Mouse (Mus musculus): ENCODE measurements around the gene Slc29a1. TPM values are rescaled to one million over a fixed set of nuclear protein-coding genes. Genes with fewer than 3 reads are reported as not detected.

Slc29a1 gene
- polyA plus RNA-seq, 1 experiment from 2014 or later = 103 TPM

GRCm38 (mm10) chr17:45565103-45565502, 34.3 kb downstream of the Slc29a1 start:
- Histone ChIP-seq H3K9ac (0 out of 2 replicates have a peak overlapping the region, but pooled peaks have one; percentile 97), H3K9me3 (no peaks in the 10 kb centered on the region), H3K27ac (no peak overlapping the region), H3K4me1 (peaks cover 33% of the 10 kb centered on the region), H3K4me2 (peak overlapping the region; percentile 83), H3K36me3 (peaks cover 45% of the 10 kb centered on the region), H3K27me3 (no peaks in the 10 kb centered on the region), H3K4me3 (peak overlapping the region; percentile 96)
- 90% methylated on average over 11 of the region's 11 CpGs for WGBS
- no peak for ATAC-seq (ENCODE audit: borderline replicate concordance, extremely low read depth, low FRiP score, low TSS enrichment)

GRCm38 (mm10) chr17:45564531-45565084, 34.8 kb downstream of the Slc29a1 start:
- Histone ChIP-seq H3K9ac (peak overlapping the region; percentile 97), H3K4me1 (peaks cover 28% of the 10 kb centered on the region), H3K4me3 (peak overlapping the region; percentile 96), H3K9me3 (no peaks in the 10 kb centered on the region), H3K27ac (peak overlapping the region; percentile 82), H3K36me3 (peaks cover 40% of the 10 kb centered on the region), H3K4me2 (peak overlapping the region; percentile 83), H3K27me3 (no peaks in the 10 kb centered on the region)
- no peak for ATAC-seq (ENCODE audit: borderline replicate concordance, extremely low read depth, low FRiP score, low TSS enrichment)
- 6% methylated on average over 18 of the region's 18 CpGs for WGBS

- Histone ChIP-seq H3K9me3 (no peaks in the 10 kb centered on the region), H3K4me3 (peak within 1 kb of the TSS; percentile 96), H3K36me3 (peaks cover 33% of the 10 kb centered on the region), H3K9ac (peak within 1 kb of the TSS; percentile 97), H3K4me2 (peak within 1 kb of the TSS; percentile 83), H3K4me1 (peaks cover 23% of the 10 kb centered on the region), H3K27ac (peak within 1 kb of the TSS; percentile 82), H3K27me3 (no peaks in the 10 kb centered on the region)
- 2% methylated on average over 61 of the region's 61 CpGs for WGBS
- ATAC-seq (ENCODE audit: borderline replicate concordance, extremely low read depth, low FRiP score, low TSS enrichment) = peak; percentile 89
These were observed 35.5 kb downstream of the Slc29a1 start, which contains the start of gene Slc35b2 for GRCm38 (mm10) chr17:45563655-45564530. TSS of gene Slc35b2 (plus strand) at chr17:45563874.

GRCm38 (mm10) chr17:45563216-45563615, 36.2 kb downstream of the Slc29a1 start:
- peak overlapping the region; percentile 96 for H3K4me3 ChIP-seq
- WGBS = 68% methylated on average over 12 of the region's 12 CpGs

GRCm38 (mm10) chr17:45559732-45560525, 39.5 kb downstream of the Slc29a1 start:
- H3K4me1 ChIP-seq = peaks cover 13% of the 10 kb centered on the region

More at GRCm38 (mm10) chr17:45563216-45563615, 36.2 kb downstream of the Slc29a1 start:
- Histone ChIP-seq H3K4me1 (peaks cover 21% of the 10 kb centered on the region), H3K9me3 (no peaks in the 10 kb centered on the region), H3K36me3 (peaks cover 26% of the 10 kb centered on the region), H3K4me2 (no peak overlapping the region), H3K27me3 (no peaks in the 10 kb centered on the region), H3K9ac (no peak overlapping the region), H3K27ac (no peak overlapping the region)
- ATAC-seq (ENCODE audit: borderline replicate concordance, extremely low read depth, low FRiP score, low TSS enrichment) = no peak

GRCm38 (mm10) chr17:45557998-45558862, 41.2 kb downstream of the Slc29a1 start:
- Histone ChIP-seq H3K4me2 (no peak overlapping the region), H3K27ac (no peak overlapping the region), H3K4me3 (no peak overlapping the region), H3K4me1 (peaks cover 7% of the 10 kb centered on the region), H3K9me3 (no peaks in the 10 kb centered on the region), H3K36me3 (no peaks in the 10 kb centered on the region), H3K9ac (no peak overlapping the region), H3K27me3 (peaks cover 24% of the 10 kb centered on the region)
- 56% methylated on average over 16 of the region's 16 CpGs for whole genome bisulfite sequencing
- ATAC-seq (ENCODE audit: borderline replicate concordance, extremely low read depth, low FRiP score, low TSS enrichment) = no peak

More at GRCm38 (mm10) chr17:45559732-45560525, 39.5 kb downstream of the Slc29a1 start:
- H3K9me3 ChIP-seq = no peaks in the 10 kb centered on the region
- no peak overlapping the region for H3K9ac ChIP-seq
- no peak overlapping the region for H3K27ac ChIP-seq
- H3K27me3 ChIP-seq = peaks cover 17% of the 10 kb centered on the region
- H3K4me2 ChIP-seq = no peak overlapping the region
- WGBS = 80% methylated on average over 15 of the region's 15 CpGs
- ATAC-seq (ENCODE audit: borderline replicate concordance, extremely low read depth, low FRiP score, low TSS enrichment) = no peak
- no peaks in the 10 kb centered on the region for H3K36me3 ChIP-seq
- no peak overlapping the region for H3K4me3 ChIP-seq

GRCm38 (mm10) chr17:45557246-45557824, 42.1 kb downstream of the Slc29a1 start:
- Histone ChIP-seq H3K9me3 (no peaks in the 10 kb centered on the region), H3K27me3 (peaks cover 28% of the 10 kb centered on the region), H3K9ac (no peak overlapping the region), H3K4me2 (peak overlapping the region; percentile 94; the same call in 1 of the 2 replicates), H3K4me3 (no peak overlapping the region), H3K27ac (no peak overlapping the region), H3K4me1 (peaks cover 7% of the 10 kb centered on the region), H3K36me3 (no peaks in the 10 kb centered on the region)
- no peak for ATAC-seq (ENCODE audit: borderline replicate concordance, extremely low read depth, low FRiP score, low TSS enrichment)
- WGBS = 56% methylated on average over 7 of the region's 7 CpGs

- 52% methylated on average over 3 of the region's 3 CpGs for WGBS
- H3K9ac ChIP-seq = no peak overlapping the region
- no peak for ATAC-seq (ENCODE audit: borderline replicate concordance, extremely low read depth, low FRiP score, low TSS enrichment)
- peak overlapping the region; percentile 94 for H3K4me2 ChIP-seq
- H3K36me3 ChIP-seq = no peaks in the 10 kb centered on the region
- no peak overlapping the region for H3K27ac ChIP-seq
- peak overlapping the region; percentile 55 for H3K4me3 ChIP-seq
- H3K27me3 ChIP-seq = peaks cover 28% of the 10 kb centered on the region
- H3K4me1 ChIP-seq = peaks cover 10% of the 10 kb centered on the region
- no peaks in the 10 kb centered on the region for H3K9me3 ChIP-seq
These were observed 42.7 kb downstream of the Slc29a1 start for GRCm38 (mm10) chr17:45556514-45557245.

GRCm38 (mm10) chr17:45556107-45556489, 43.3 kb downstream of the Slc29a1 start:
- no peak for ATAC-seq (ENCODE audit: borderline replicate concordance, extremely low read depth, low FRiP score, low TSS enrichment)
- peak overlapping the region; percentile 47 for H3K9ac ChIP-seq
- no peaks in the 10 kb centered on the region for H3K36me3 ChIP-seq
- H3K4me3 ChIP-seq = peak overlapping the region; percentile 55
- H3K27ac ChIP-seq = no peak overlapping the region
- peak overlapping the region; percentile 94 for H3K4me2 ChIP-seq
- 2% methylated on average over 14 of the region's 14 CpGs for WGBS
- H3K9me3 ChIP-seq = no peaks in the 10 kb centered on the region
- H3K4me1 ChIP-seq = peaks cover 10% of the 10 kb centered on the region
- H3K27me3 ChIP-seq = peaks cover 32% of the 10 kb centered on the region

GRCm38 (mm10) chr17:45555452-45556106, 43.8 kb downstream of the Slc29a1 start, which contains the start of gene Nfkbie:
TSS of gene Nfkbie (plus strand) at chr17:45555703.
- Histone ChIP-seq H3K4me2 (peak within 1 kb of the TSS; percentile 94), H3K4me1 (peaks cover 10% of the 10 kb centered on the region), H3K27me3 (peaks cover 37% of the 10 kb centered on the region), H3K27ac (no peak within 1 kb of the TSS), H3K9me3 (no peaks in the 10 kb centered on the region), H3K9ac (peak within 1 kb of the TSS; percentile 47), H3K36me3 (no peaks in the 10 kb centered on the region), H3K4me3 (peak within 1 kb of the TSS; percentile 55)
- ATAC-seq (ENCODE audit: borderline replicate concordance, extremely low read depth, low FRiP score, low TSS enrichment) = peak; percentile 73
- 1% methylated on average over 45 of the region's 45 CpGs for WGBS
